Mouse (Mus musculus) left cerebral cortex, adult 18-20 months (tissue): ENCODE data around the gene Hnf1b. TPM values are rescaled to one million over a fixed set of nuclear protein-coding genes. Genes with fewer than 3 reads are reported as not detected.

ENCODE experiments used
- DNase-seq, 2 experiments: peaks; one replicate each; pipeline ENCODE4 v3.0.0; 2021 to 2022; ENCODE audit warnings: low spot score in 2 of 2, mixed read lengths in 1 of 2
- total RNA-seq, 2 experiments: library from RNA; stranded (reverse); gene quantifications; 2 replicates each; pipeline ENCODE4 v1.2.3; 2021

The Hnf1b gene
- total RNA-seq, 2 experiments from 2014 or later = 0.21 to 0.68 TPM

DNA sequence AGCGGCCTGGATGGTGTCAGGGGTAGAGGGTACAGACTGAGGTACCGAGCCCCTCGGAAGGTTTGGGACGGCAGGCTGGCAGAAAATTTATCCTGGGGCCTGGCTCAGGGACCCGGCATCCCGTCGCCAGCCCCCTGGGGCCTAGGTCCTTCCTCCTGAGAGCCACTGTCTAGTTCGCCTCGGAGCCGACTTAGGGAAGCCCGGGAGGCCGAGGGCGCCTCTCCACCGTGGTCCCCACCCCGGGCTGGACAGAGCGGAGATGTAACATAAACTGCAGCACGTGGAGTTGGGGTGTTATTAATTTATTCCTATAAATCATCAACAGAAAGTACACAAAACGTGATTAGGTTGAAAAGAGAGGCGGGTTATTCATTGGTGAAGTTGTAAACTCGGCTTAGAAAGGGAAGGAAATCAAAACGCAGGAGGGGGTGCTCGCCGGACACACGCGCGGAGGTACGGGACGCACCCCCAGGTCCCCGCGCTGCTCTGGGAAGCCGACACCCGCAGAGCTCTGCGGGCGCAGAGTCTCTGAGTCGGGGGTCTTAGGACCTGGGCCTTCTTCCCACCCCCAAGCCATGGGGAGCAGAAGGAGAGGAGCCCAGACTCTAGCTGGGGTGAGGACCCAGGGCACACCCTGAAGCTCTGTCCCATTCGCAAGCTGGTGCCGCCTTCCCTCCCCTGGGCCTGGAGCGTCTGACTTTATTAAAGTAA is 2.8 kb downstream of the Hnf1b start:
- DNase-seq = no peak

DNA sequence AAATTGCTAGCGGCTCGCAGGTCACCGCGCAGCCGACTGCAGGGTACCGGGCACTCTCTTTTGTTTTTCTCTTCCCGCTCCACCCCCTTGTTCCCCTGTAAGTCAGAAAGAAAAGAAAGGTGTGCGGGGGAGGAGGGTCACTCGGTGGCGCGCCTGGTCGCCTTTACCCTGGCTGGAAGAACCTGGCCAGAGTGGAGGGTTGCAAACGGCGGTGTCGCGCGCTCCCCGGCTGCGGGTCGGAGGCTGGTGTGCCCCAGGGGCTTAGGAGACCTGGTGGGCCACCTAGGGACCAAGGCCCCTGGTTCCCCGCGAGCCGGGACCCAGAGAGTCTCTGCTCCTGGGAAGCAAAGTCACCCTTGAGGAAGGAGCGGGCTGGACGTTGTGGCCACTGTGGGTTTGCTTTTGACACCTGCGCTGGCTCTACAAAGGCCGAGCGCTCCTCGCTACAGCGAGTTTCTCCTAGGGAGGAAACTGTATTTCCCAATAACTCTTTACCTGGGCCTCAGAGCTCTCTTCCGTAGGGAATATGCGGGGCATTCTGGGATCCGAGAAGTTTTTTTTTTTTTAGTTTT is 3.4 kb downstream of the Hnf1b start:
- DNase-seq = no peak

DNA sequence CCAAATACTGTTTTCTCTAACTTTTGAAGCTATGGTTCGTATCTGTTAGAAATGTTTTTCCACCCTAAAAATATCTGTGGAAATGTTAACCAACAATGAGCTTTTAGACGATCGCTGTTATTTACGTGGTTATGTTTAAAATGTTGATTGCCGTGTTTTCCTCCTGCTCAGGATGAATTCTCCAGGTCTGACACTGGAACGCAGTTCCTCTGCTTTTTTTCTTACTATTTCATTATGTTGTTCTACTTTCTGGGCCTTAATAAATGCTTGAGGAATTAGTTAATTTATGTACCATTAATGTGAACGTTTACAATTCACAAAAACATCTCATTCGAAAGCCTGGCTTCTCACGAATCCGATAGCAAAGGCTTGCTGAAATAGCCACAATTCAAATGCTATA is 4.2 kb downstream of the Hnf1b start:
- no peak for DNase-seq

DNA sequence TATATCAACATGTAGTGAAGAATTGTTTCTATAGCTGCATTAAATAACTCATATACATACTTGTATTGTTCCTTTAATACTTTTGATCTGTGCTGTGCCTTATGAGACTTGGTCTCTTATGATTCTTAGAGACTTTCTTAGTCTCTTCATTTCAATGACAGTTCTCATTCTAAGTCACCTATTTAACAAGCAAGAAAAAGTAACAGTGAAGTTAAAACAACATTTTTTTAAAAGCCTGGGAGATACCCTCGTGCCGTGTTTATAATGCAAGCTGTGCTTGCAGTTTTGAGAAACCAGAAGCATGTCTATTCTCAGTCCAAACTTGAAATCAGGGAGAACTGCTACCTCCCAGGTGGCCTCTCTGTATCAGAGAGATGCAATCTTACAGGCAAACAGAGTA is 4.8 kb downstream of the Hnf1b start:
- no peak for DNase-seq

DNA sequence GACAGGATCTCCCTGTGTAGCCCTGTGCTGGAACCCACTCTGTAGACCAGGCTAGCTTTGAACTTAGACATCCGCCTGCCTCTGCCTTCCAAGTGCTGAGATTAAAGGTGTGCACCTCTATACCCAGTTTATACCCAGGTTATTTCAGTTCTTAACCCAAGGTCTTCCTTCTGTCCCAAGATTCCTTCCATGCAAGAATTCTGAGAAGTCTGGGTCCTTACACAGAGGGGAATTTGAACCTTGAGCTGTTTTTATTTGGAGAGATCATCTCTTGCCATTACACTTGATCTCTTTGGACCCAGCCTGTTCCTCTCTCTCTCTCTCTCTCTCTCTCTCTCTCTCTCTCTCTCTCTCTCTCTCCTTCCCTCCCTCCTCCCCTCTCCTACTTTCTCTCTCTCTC is 7.4 kb downstream of the Hnf1b start:
- DNase-seq = no peak

DNA sequence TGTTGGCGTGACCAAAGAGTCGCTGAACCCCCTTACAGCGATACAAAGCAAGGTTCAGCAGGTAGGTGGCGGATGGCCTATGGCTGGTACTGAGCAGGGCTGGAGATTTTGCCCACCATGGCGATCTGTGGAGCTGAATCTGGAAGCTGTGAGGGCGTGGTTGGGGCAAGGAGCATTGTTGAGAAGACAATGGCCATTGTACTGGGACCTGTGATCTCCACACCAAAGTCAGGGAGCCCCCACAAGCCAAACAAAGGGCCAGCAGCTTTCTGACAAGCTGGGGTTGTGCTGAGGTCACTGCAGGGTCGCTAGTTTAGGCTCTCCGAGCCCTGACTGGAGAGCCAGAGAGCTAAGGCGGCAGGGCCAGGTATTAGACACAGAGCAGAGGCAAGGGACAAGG is 15.4 kb downstream of the Hnf1b start:
- no peak for DNase-seq

DNA sequence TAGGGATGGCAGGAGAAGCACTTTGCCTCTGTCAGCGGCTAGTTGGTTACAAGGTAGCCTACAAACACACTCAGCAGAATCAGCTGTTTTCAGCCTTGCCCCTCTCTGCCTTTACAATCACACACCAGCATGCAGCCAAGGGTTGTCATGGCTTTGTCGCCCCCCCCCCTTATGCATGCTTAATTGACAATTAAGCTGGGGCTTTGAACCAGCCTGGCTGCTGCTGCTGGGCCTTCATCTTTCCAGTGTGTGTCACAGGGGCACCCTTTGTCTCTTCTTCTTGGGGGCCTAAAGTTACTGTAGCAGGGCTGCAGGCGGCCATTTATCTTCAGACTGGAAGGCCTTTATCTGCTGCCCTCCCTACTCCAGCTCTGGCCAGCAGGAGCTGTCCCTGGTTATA is 17.7 kb downstream of the Hnf1b start:
- DNase-seq = no peak

DNA sequence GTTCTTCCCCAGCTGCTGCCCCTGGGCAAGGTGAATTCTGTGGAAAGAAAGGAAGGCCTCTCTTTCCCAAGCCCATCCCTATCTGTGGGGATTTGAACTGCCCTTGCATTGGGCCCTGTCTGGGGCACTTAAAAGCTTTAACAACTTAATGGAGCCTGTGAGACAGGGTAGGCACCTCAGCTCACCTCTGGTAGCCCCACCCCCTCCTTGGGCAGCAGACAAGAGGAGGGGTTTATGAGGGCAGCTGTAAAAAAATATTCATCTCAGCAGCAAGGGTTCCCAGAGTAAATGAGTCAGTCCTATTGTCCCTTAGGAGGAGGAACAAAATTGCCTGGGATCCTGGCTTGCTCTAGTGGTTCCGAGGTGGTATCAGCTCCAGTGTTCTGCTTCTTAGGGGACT is 19.3 kb downstream of the Hnf1b start:
- DNase-seq = no peak

DNA sequence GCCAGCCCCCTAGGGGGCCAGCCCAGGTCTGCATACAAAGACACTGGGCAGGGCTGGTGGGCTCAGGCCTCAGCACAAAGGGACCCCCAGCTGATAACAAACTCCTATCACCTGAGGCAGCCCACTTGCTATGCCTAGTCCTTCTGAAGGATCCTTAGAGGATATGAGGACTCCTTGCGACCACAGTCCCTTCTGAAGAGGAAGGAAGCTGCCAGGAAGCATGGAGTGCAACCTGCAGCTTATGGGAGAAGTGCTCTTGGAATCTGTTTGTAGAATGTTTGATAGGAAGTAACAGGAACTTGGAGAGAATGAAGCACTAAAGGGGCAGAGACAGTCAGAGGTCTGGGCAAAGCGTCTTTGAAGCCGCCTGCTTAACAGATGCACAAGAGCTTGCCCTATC is 19.8 kb downstream of the Hnf1b start:
- no peak for DNase-seq

DNA sequence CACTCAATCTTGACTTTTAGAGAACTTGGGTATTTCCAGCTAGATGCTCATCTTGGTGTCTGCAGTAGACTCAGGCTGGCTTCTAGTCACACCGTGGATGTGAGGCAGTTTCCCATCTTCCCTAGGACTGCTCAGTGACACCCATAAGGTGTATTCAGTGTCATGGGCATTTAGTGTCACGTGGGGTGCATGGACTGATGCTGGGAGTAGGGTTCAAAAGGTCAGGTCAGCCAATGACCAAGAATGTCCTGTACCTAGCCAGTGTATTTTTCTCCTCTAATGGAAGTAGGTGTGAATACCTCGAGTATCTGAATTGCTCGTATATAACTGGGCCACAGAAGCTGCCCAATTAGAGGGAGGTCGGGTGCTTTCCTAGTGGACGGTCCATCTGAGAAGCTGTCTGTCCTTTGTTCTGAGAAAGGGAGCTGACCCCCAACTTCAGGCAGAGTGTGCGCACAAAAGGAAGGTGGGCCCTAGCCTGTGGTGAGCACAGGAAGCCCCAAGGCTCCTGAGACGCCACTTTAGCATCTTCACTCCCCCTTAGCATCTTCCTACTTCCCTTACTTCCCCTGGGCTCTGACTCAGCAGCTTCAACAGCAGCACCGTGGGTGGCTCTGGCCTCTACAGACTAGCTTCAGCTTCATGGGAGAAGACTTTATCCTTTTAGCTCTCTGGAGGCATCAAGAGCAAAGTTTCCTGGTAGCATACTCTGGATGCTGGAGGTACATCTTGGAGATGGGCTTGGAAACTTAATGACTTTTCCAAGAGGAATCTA is 22.1 kb downstream of the Hnf1b start:
- peak; percentile 52 to 65 for DNase-seq

DNA sequence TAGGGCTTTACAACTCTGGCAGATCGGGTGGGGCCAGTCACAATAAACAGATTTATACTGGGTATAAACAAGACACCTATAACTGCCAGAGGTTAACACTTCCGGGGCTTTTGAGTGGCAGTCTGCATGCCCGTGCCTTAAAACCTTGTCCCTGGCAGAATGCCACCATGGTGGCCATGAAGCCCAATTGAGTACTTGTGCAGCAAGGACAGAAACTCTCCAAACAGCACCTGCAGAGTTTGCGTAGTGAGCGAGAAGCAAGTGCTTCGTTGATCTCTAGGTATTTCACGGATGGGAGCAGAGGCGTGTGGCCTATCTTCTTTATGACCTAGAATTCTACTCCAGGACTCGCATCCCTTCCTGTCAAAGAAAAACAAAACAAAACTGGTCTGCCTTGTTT is 23.6 kb downstream of the Hnf1b start:
- DNase-seq = no peak

DNA sequence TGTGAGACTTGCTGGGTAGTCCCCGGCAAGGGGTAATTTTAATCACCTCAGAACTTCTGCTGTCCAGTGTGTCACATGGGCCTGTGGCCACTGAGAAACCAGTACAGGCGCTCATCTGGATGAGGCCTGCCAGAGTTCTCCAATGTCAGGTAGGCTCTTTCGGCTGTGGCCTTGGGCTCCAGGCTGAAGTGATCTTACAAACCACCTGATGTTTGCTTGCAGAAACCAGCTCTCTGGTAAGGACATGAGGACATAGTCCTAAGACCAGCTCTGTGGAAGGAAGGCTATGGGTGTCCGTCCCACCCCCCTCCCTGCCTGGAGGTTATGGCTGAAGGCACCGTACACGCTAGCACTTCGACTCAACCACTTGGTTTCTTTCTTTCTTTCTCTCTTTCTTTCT is 26.8 kb downstream of the Hnf1b start:
- DNase-seq = no peak

DNA sequence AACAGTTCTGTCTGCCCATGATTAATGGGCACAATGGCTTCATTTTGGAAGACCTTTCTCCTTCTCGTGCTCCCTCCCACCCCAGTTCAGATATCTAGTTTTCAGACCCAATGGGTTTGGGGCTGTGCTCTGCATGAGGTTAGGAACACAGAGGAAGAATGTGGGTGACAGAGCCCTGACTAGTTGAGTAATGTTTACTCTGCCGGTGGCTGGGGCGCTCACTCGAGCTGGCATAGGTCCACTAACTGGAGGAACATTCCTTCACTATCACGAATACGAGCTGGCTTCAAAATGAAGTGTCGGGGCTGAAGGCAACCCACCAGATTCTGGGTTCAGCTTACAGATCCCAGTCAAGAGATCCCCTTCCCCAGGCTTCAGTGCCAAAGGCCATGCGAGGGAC is 27.9 kb downstream of the Hnf1b start:
- DNase-seq = no peak

DNA sequence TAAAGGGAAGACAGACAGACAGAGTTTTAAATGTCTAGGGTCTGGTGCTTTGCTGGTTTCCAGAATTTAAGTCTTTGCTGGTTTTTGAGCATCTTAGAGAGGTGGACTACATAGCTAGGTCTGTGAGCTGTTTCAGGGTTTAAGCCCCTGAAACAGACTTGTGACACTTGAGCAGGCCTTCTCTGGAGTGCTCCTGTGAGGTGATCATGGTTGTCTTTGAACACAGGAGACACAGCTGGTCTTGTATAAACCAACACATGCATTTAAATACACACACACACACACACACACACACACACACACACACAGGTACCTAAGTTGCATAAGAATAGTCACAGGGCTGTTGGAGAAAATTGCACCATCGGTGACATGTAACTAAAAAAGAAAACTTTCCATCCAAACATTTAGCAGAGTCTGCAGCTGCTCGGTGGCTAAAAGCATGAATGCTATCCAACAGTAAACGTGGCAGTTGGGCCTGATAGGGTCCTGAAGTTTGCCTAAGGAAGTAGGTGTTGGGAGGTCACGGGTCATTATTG is 28.6 kb downstream of the Hnf1b start:
- no peak for DNase-seq

DNA sequence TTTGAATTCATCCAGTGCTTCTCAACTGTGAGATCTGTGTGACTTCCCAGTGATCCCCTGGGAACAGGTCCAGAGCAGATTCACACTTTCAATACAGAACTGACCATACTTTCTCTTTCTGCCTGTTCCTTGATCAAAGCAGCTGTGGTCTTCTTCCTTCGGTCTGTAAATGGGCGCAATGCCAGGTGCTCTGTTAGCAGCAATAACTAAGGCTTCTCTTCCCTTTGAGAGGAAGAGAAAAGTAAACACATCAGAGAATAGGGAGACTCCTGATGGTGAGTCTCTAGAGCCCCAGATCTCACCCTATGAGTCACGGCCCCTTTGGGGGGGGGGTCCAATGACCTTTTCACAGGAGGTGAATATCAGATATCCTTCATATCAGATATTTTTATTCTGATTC is 29.3 kb downstream of the Hnf1b start:
- no peak for DNase-seq

DNA sequence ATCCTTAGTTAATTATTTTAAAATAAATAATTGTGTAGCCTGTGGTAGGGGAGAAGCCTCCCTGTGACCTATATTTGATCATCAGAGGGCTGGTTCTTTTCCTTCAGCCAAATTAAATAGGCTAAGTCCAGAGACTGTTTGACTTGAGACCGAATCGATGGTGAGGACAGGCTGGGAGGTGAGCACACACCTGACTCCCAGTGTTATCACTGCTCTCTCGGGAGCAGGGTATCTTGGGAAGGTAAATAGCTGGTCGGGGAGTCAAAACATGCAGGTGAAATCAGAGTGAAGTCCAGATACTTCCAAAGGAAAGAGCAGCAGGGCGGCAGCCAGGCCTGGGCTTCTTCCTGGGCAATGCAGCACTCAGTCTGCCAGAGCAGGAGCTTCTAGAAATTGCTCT is 31.6 kb downstream of the Hnf1b start:
- DNase-seq = no peak

DNA sequence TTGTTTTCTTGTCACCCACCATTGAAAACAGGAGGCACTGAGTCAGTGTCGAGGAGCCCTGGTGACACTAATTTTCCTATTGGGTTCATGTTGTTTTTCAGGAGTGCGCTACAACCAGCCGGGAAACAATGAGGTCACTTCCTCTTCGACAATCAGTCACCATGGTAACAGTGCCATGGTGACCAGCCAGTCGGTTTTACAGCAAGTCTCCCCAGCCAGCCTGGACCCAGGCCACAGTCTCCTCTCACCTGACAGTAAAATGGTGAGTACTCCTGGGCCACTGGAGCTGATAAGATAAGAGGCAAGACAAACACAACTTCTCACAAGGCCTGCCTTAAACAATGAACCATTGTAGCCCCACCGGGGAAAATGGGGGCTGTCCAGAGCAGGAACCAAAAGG is 32.7 kb downstream of the Hnf1b start:
- DNase-seq = no peak

DNA sequence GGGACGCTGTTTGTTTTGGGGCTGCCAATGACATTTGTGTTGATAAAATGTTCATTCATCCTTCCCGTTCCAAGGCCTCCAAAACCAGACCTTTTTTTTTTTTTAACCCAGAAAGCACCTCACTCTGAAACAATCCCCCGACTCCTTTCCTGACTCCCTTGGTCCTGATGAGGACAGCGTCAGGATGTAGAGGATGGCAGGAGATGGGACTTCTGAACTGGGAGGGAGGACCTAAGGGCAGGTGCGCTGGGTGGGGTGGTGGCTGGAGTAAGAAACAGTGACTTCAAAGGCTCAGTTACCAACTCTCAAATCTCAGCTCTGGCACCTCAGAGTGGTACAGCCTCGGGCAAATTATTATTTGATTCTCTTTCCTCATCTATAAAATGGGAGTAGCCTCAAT is 33.2 kb downstream of the Hnf1b start:
- no peak for DNase-seq

DNA sequence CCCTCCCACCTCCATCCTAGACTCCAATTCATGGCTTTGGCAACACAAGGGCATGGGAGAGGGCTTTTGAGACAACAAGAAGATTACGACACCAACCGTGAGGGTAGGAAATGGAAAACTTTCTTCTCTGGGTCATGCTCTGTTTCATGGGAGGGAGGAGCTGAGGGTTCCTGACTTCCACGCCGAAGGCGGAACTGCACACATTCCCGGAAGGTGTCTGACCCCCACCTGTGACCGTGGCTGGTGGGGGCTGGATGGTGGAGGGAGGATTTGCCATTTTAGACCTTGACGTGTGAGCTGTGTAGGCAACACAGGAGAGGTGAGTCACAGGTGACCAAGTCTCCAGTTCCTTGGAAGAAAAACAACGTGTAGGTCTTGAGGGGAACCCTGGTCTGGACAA is 33.9 kb downstream of the Hnf1b start:
- no peak for DNase-seq

DNA sequence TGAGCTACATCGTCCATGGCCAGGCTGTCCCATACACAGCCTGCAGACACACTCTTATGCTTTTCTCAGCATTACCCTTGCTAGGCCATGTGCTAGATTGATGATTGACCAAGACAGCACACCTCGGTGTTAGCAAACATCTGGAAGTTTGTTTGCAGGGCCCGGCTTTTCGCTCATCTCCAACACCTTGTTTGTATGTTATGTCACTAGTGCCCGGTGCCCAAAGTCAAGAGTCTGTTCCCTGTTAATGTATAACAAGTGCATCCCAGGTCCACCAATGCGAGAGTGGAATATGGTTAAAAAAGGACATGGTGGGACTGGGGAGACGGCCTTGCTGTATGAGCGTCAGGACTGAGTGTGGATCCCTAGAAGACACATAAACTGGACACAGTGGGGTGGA is 35.3 kb downstream of the Hnf1b start:
- no peak for DNase-seq

DNA sequence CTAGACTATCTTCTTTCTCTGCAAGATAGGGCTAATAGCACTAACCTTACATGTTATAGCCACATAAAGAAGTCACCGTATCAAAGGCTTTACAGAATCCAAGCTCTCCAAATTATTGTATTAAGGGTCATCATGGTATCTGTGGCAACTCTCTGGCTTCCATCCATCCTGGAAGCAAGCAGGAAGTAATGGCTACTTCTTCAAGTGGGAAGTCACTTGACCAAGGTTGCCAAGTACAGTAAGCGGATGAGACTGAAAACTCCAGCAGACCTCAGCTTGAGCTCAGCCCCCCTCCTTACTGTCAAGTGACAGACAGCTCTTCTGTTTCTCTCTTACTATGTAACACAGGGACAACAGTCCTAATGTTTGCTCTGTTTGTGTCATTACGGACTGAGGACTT is 36.9 kb downstream of the Hnf1b start:
- no peak for DNase-seq

DNA sequence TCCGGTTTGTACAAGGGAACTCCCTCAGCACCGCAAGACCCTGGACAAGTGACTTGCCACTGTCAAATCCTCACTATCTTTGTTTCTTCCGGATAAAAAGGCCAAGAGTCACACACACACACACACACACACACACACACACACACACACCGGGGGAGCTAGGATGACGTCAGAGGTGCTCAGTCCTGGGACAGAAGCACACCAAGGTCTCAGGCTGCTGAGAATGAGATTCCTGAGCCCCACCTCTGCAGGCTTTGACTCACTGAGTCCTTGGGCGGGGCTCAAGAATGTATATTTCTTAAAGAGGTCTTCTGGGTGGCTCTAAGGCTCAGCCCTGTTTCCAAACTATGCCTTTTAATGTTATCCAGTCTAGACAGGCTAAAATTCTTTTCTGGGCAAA is 41.5 kb downstream of the Hnf1b start:
- no peak for DNase-seq
